Comparison of ENCODE assay signal across 12 mouse cellular contexts in genomic region chr5:119877185-119877584, GRCm38 (mm10). TPM values are rescaled to one million over a fixed set of nuclear protein-coding genes. Genes with fewer than 3 reads are reported as not detected.
DNase-seq lines count a peak whose midpoint lies in the region; ATAC-seq and TF ChIP-seq lines count a peak whose summit lies in the region.
"Had no signal": no experiment of that assay in that cellular context is flagged by ENCODE, and none has a peak within 500 bp of the region (broad histone marks: within the 10 kb centered on the region; RNA-seq: fewer than 3 reads in every experiment).

No protein-coding gene starts in this region.

- no peak overlapping the region for H3K4me2 ChIP-seq in intestine, postnatal 0 days (replicated peaks; ENCODE audit: low read depth)
- H3K4me2 ChIP-seq: embryonic facial prominence, embryonic 15.5 days; midbrain, embryonic 12.5 days had no signal

- no peak overlapping the region for H3K27ac ChIP-seq in cerebellum, adult 2 months (ENCODE audit: insufficient read depth, low read length)
- no peak overlapping the region for H3K27ac ChIP-seq in intestine, postnatal 0 days (ENCODE audit: low read depth, low read length)
- H3K27ac ChIP-seq: embryonic facial prominence, embryonic 15.5 days; gastrocnemius, adult 2 months; midbrain, embryonic 12.5 days had no signal

- peak; percentile 12 to 22 for DNase-seq in cerebellum, adult 2 months
- no peak for DNase-seq in cerebellum, adult 11 months
- DNase-seq in retina, adult 2 months (ENCODE audit: low read depth, low spot score) = peak; percentile 30
- no peak for DNase-seq in retina, embryonic 14.5 days (ENCODE audit: low spot score)
- peak; percentile 43 to 56 for DNase-seq in heart, postnatal 36 days
- DNase-seq in testis, postnatal 14 days (ENCODE audit: low spot score) = peak; percentile 25
- no peak for DNase-seq in spleen, postnatal 4 days (ENCODE audit: low spot score in 2 of 2)
- DNase-seq: gastrocnemius, adult 2 months had no signal

- no peak for ATAC-seq in intestine, postnatal 0 days

- H3K27me3 ChIP-seq in cerebellum, adult 2 months (ENCODE audit: control insufficient read depth, insufficient read depth, low read length) = no peaks in the 10 kb centered on the region; the same call in 1 of the 2 replicates
- H3K27me3 ChIP-seq in intestine, postnatal 0 days (replicated peaks; ENCODE audit: control insufficient read depth, insufficient read depth, low read length) = no peaks in the 10 kb centered on the region
- H3K27me3 ChIP-seq: midbrain, embryonic 12.5 days had no signal

- H3K36me3 ChIP-seq in intestine, postnatal 0 days (ENCODE audit: control insufficient read depth, insufficient read depth) = no peaks in the 10 kb centered on the region
- H3K36me3 ChIP-seq: embryonic facial prominence, embryonic 15.5 days; midbrain, embryonic 12.5 days had no signal

- intact Hi-C loops in heart, postnatal 36 days (cut with DNase I) = no loop called here

- TF ChIP-seq CTCF in cerebellum, adult 2 months (IDR thresholded peaks at IDR 0.05; ENCODE audit: borderline replicate concordance, insufficient read depth, low read depth, low read length) = no peak
- TF ChIP-seq CTCF in intestine, postnatal 0 days (IDR thresholded peaks at IDR 0.05; ENCODE audit: low read depth) = no peak

- WGBS in cerebellum, adult 2 months = 10% methylated on average over 6 of the region's 6 CpGs
- 56% methylated on average over 6 of the region's 6 CpGs for WGBS in intestine, postnatal 0 days

- no peak overlapping the region for H3K4me3 ChIP-seq in cerebellum, adult 2 months (replicated peaks; ENCODE audit: insufficient read depth, low read depth, low read length)
- H3K4me3 ChIP-seq in intestine, postnatal 0 days (ENCODE audit: low read depth, low read length) = no peak overlapping the region
- H3K4me3 ChIP-seq: embryonic facial prominence, embryonic 15.5 days; gastrocnemius, adult 2 months; midbrain, embryonic 12.5 days had no signal

- no peaks in the 10 kb centered on the region for H3K4me1 ChIP-seq in cerebellum, adult 2 months (ENCODE audit: control insufficient read depth, insufficient read depth, low read length)
- H3K4me1 ChIP-seq in intestine, postnatal 0 days (replicated peaks; ENCODE audit: control insufficient read depth, insufficient read depth, low read length) = no peaks in the 10 kb centered on the region
- H3K4me1 ChIP-seq: embryonic facial prominence, embryonic 15.5 days; midbrain, embryonic 12.5 days had no signal

- H3K9me3 ChIP-seq in intestine, postnatal 0 days (ENCODE audit: control insufficient read depth) = no peaks in the 10 kb centered on the region
- H3K9me3 ChIP-seq: embryonic facial prominence, embryonic 15.5 days; midbrain, embryonic 12.5 days had no signal

- H3K9ac ChIP-seq in intestine, postnatal 0 days (ENCODE audit: low read depth, low read length) = no peak overlapping the region
- H3K9ac ChIP-seq: embryonic facial prominence, embryonic 15.5 days; midbrain, embryonic 12.5 days had no signal

- TF ChIP-seq POLR2A in cerebellum, adult 2 months (IDR thresholded peaks at IDR 0.05; ENCODE audit: borderline replicate concordance, insufficient read depth, low read length) = no peak

RNA-seq across cellular contexts. Expression of gene Tbx5, which starts 44.7 kb away (rescaled TPM):
- polyA plus RNA-seq in cerebellum, adult 2 months (2012; rRNA removed) = not detected in 2 replicates
- total RNA-seq in heart, postnatal 36 days (2021) = 10 to 100 TPM; 26.5 to 40.1 TPM
- not detected in 2 replicates for polyA plus RNA-seq in intestine, postnatal 0 days (2015; fragmentation: Nextera tagmentation; extraction: Ambion mirVana)
- total RNA-seq: neutrophil, adult 5-6 weeks had no signal

Comparison
In these comparisons a context has a peak if more than half of its experiments do, and no peak if none do; other contexts are left out.
1. DNase-seq: peak in cerebellum, adult 2 months (2 of 2), retina, adult 2 months (single experiment), heart, postnatal 36 days (2 of 2) and testis, postnatal 14 days (single experiment); none in cerebellum, adult 11 months (single experiment), retina, embryonic 14.5 days (single experiment) and spleen, postnatal 4 days (0 of 2).